11 mouse cellular contexts compared by ENCODE assay signal in genomic region chr1:168230134-168230533, GRCm38 (mm10).
A peak's percentile ranks its signal among the peaks of the same experiment; 100 is the strongest.
DNase-seq lines count a peak whose midpoint lies in the region; ATAC-seq and TF ChIP-seq lines count a peak whose summit lies in the region.
"Had no signal": no experiment of that assay in that cellular context is flagged by ENCODE, and none has a peak within 500 bp of the region (broad histone marks: within the 10 kb centered on the region; RNA-seq: fewer than 3 reads in every experiment).

No protein-coding gene starts in this region.

- no peaks in the 10 kb centered on the region for H3K27me3 ChIP-seq in heart, embryonic 10.5 days (ENCODE audit: insufficient read depth, poor library complexity, severe bottlenecking)
- H3K27me3 ChIP-seq in midbrain, embryonic 13.5 days: no peaks in the 10 kb centered on the region
- no peaks in the 10 kb centered on the region for H3K27me3 ChIP-seq in midbrain, embryonic 11.5 days (ENCODE audit: control insufficient read depth, insufficient read depth, low read length)
- H3K27me3 ChIP-seq in hindbrain, embryonic 15.5 days: no peaks in the 10 kb centered on the region

- H3K9ac ChIP-seq in midbrain, embryonic 13.5 days (replicated peaks): no peak overlapping the region
- no peak overlapping the region for H3K9ac ChIP-seq in midbrain, embryonic 11.5 days (ENCODE audit: low read length)
- no peak overlapping the region for H3K9ac ChIP-seq in hindbrain, embryonic 15.5 days

- no peak for TF ChIP-seq POLR2A in olfactory bulb, adult 2 months (IDR thresholded peaks at IDR 0.05; ENCODE audit: insufficient read depth, low read depth, low read length)

- no peak for TF ChIP-seq CTCF in olfactory bulb, adult 2 months (IDR thresholded peaks at IDR 0.05; ENCODE audit: insufficient read depth, low read depth, low read length)

- H3K27ac ChIP-seq in heart, embryonic 10.5 days: peak overlapping the region; percentile 49; the same call in 1 of the 2 replicates
- H3K27ac ChIP-seq in midbrain, embryonic 13.5 days: peak overlapping the region; percentile 45
- no peak overlapping the region for H3K27ac ChIP-seq in midbrain, embryonic 11.5 days (ENCODE audit: low read depth, low read length)
- H3K27ac ChIP-seq in hindbrain, embryonic 15.5 days (replicated peaks): 0 out of 2 replicates have a peak overlapping the region, but pooled peaks have one; percentile 4
- H3K27ac ChIP-seq in olfactory bulb, adult 2 months (ENCODE audit: insufficient read depth, low read depth, low read length): 0 out of 2 replicates have a peak overlapping the region, but pooled peaks have one; percentile 23

- H3K4me2 ChIP-seq in midbrain, embryonic 13.5 days (replicated peaks): no peak overlapping the region
- no peak overlapping the region for H3K4me2 ChIP-seq in midbrain, embryonic 11.5 days
- no peak overlapping the region for H3K4me2 ChIP-seq in hindbrain, embryonic 15.5 days

- 57% methylated on average over 4 of the region's 4 CpGs for WGBS in heart, embryonic 10.5 days
- WGBS in midbrain, embryonic 13.5 days: 60% methylated on average over 4 of the region's 4 CpGs
- WGBS in midbrain, embryonic 11.5 days: 60% methylated on average over 4 of the region's 4 CpGs
- WGBS in hindbrain, embryonic 15.5 days: 54% methylated on average over 4 of the region's 4 CpGs
- WGBS in olfactory bulb, adult 2 months: 49% methylated on average over 4 of the region's 4 CpGs

- DNase-seq in heart, embryonic 10.5 days (ENCODE audit: low spot score): no peak
- no peak for DNase-seq in heart, adult 18-20 months
- DNase-seq in midbrain, embryonic 11.5 days (ENCODE audit: low spot score, missing footprints): no peak
- no peak for DNase-seq in layer of hippocampus, adult 18-20 months (ENCODE audit: low spot score in 2 of 2)
- DNase-seq in cerebellum, adult 9-10 months: no peak
- DNase-seq: lung, postnatal 10 days had no signal

- no peaks in the 10 kb centered on the region for H3K36me3 ChIP-seq in heart, embryonic 10.5 days
- no peaks in the 10 kb centered on the region for H3K36me3 ChIP-seq in midbrain, embryonic 13.5 days
- H3K36me3 ChIP-seq in midbrain, embryonic 11.5 days (ENCODE audit: control insufficient read depth, insufficient read depth, low read length): no peaks in the 10 kb centered on the region
- H3K36me3 ChIP-seq in hindbrain, embryonic 15.5 days: no peaks in the 10 kb centered on the region

- ATAC-seq in midbrain, embryonic 13.5 days: no peak
- no peak for ATAC-seq in midbrain, embryonic 11.5 days (ENCODE audit: low FRiP score)
- ATAC-seq in hindbrain, embryonic 15.5 days (ENCODE audit: low FRiP score, low read depth): no peak
- ATAC-seq: activated CD4-positive, CD25-positive, alpha-beta regulatory T cell, adult 4 months had no signal

- no peak overlapping the region for H3K4me3 ChIP-seq in heart, embryonic 10.5 days
- H3K4me3 ChIP-seq in midbrain, embryonic 13.5 days (replicated peaks): no peak overlapping the region
- H3K4me3 ChIP-seq in midbrain, embryonic 11.5 days (ENCODE audit: low read depth, low read length): no peak overlapping the region
- no peak overlapping the region for H3K4me3 ChIP-seq in hindbrain, embryonic 15.5 days
- no peak overlapping the region for H3K4me3 ChIP-seq in olfactory bulb, adult 2 months (ENCODE audit: insufficient read depth, low read depth, low read length)
- H3K4me3 ChIP-seq: erythroblast, embryonic 14.5 days had no signal

- H3K9me3 ChIP-seq in heart, embryonic 10.5 days: no peaks in the 10 kb centered on the region
- H3K9me3 ChIP-seq in midbrain, embryonic 13.5 days: no peaks in the 10 kb centered on the region
- H3K9me3 ChIP-seq in midbrain, embryonic 11.5 days (ENCODE audit: control insufficient read depth, low read length): no peaks in the 10 kb centered on the region
- no peaks in the 10 kb centered on the region for H3K9me3 ChIP-seq in hindbrain, embryonic 15.5 days

- H3K4me1 ChIP-seq in heart, embryonic 10.5 days: peaks cover 41% of the 10 kb centered on the region
- H3K4me1 ChIP-seq in midbrain, embryonic 13.5 days (replicated peaks): peaks cover 64% of the 10 kb centered on the region
- peaks cover 12% of the 10 kb centered on the region for H3K4me1 ChIP-seq in midbrain, embryonic 11.5 days (ENCODE audit: control insufficient read depth, insufficient read depth, low read length)
- H3K4me1 ChIP-seq in hindbrain, embryonic 15.5 days (replicated peaks): peaks cover 41% of the 10 kb centered on the region
- peaks cover 26% of the 10 kb centered on the region for H3K4me1 ChIP-seq in olfactory bulb, adult 2 months (ENCODE audit: control insufficient read depth, insufficient read depth, low read length)
